Mouse (Mus musculus) thymus, postnatal 4 days (tissue): ENCODE measurements at regions not wholly inside any gene's neighbourhood (a gene's known extent, or its start where the extent isn't known, plus 50 kb on each side); places are given as distances from the start of the nearest gene placed in this dataset.
A peak's percentile ranks its signal among the peaks of the same experiment; 100 is the strongest.

ENCODE experiments used
- DNase-seq: peaks from one replicate; pipeline ENCODE4 v3.0.0; 2021

DNA sequence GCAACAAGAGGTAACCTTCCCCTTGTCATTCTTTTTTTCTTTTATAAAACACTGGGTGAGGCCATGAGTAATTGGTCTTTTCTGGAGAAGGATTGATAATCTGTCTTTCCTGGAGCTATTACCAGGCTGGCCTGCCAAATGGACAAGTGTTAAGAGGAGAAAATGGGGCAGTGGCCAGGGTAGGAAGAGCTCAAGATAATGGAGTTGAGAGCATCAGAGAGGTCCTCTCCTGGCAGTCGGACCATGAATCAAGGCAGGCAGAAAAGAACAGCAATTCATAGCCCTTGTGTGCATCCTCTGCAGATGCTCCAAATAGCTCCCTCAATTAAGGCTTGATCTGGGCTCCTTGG lies 208.2 kb downstream of the Rpl10-ps3 start:
- DNase-seq, result no peak

DNA sequence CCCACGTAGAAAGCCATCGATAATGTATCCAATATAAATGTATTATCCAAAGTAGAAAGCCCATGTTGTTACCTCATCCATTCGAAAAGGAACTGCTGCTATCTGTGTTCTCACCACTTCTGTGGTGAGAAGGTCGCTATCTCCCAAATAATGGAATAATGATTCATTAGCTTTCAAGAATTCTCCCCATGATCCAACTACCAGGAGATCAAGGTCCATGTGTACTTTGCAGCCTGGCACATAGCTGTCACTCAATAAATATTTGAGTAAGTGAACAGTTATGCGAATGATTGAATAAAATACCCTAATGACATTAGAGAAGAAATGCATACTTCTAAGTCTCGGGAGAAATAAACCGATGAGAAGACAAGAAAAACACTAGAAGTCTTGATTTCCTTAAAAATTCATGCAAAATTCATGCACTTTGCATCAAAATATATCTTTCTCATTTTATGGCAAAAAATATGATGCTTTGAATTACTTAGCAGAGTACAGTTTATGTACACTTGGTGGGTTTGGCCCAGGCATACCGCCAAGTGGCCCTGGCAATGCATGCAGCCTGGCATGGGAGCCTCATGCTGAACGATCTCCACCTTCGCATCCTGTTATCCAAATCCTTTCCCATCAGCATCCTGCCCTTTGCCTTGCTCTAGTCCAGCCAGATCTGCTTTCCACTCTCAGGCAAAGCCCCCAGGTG lies 208.7 kb downstream of the Rpl10-ps3 start:
- DNase-seq, result no peak

DNA sequence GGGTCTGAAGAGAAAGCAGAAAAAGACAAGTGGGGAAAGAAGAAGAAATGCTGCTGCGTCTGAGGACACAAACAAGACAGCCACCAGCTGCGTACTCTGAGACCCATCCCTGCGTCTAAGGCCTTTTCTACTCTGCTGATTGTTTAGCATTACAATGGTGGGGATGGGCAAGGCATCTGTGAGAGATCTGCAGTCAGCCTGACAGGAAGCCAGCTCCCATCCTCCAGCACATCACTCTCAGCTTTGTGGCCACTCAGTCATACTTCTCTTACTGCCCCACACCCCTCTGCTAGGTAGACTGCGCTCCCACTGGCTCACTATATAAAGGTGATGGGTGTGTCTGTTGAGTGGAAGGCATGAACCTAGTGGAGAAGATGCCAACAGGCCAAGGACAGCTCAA lies 220.5 kb downstream of the Rpl10-ps3 start:
- DNase-seq, result no peak

DNA sequence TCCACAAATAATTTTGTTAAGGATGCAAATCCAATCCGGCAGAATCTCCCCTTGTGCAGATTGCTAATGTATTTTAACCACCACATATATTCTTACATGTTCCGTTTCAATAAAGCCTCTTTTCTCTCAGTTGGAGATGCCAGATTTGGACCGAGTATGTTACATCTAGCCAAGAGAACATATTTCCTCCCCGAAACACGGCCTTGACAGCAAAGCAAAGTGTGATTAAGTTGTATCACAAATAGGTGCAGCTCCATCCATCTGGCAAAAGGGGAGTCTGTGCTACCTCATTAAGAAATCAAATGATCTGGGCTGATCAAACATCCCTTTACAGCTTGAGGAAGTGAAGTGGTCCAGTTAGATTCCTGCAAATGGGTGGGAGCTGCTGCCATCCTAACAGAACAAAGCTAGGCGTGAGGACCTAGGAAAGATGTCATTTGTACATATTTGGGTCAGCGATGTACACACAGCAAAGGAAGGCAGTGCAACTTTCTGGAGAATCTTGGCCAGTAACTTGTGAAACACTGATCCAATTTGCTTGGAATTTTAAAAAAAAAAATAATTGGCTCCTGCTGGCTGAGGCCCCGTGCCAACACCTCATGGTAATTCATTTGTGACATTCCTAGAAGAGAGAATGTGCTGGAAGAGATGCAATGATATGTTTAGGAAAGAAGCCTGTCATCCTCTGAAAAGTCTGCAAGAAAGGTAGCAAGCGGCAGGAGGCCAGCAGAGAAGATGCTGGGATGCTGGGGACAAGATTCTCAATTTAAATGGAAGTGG lies 223.8 kb downstream of the Rpl10-ps3 start:
- no peak for DNase-seq

DNA sequence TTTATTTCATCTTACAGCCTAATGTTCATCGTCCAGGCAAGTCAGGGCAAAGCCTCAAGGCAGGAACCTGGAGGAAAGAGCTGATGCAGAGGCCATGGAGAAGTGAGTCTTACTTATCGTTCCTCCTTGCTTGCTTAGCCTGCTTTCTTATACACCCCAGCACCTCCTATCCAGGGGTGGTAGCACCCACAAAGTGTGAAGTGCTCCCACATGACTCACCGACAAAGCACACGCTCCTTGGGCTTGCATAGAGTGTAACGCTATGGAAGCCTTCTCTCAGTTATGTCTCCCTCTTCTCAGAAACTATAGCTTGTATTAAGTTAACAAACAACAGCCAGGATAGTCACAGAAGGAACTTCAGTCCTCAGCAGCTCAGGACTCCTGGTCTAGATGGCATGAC lies 225.4 kb downstream of the Rpl10-ps3 start:
- no peak for DNase-seq

DNA sequence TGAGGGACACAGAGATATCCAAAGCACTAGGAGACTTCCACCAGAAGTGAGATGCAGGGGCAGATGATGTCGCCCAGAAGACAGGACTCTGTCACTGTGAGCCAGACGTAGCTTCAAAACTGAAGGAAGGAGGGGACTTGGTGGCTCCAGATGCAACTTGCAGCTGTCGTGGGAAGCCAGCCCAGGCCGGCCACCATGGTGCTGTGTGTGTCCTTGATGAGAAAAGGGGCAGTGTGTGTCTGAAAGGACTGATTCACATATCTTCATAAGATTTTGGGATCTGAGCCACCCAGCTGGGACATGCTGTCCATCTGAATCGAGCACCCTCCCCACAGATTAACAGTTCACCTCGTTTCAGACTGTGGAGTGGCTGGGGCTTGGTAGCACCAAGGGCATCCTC lies 226.2 kb downstream of the Rpl10-ps3 start:
- no peak for DNase-seq

DNA sequence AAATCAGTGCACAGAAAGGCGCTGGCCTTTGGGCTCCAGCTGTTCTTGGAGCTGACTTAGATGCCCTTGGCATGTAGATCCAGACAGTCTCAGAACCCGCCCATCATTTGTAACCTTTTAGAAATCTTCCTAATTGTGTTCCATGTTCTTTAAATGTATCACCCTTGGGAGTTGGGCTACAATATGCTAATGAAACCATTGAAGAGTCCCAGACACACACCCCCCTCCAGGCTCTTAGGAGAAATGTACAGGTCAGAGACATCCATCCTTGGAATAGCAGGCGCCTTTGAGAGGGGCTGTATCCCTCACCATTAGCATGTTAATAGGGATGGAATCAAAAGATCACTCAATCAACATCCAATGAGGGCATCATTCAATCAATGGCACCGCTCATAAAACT lies 238.2 kb downstream of the Rpl10-ps3 start:
- no peak for DNase-seq

DNA sequence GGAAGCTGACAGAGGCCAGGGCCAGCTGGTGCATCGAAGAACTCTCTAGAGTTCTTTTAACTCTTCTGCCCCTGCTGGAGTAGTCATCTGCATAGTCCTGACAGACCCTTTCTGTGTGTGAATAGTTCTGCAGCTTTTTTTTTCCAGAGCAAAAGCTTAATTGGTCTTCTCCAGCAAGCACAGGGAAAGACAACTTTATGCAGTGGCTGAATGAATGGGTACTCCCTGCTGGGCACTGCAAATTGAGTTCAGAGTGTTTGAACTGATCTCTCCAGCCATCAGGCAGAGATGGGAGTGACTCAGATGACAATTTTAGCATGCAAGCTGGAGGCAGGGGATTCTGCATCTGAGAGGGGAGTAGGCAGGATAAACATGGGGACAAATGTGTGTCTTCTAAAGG lies 242.0 kb downstream of the Rpl10-ps3 start:
- DNase-seq, result no peak

DNA sequence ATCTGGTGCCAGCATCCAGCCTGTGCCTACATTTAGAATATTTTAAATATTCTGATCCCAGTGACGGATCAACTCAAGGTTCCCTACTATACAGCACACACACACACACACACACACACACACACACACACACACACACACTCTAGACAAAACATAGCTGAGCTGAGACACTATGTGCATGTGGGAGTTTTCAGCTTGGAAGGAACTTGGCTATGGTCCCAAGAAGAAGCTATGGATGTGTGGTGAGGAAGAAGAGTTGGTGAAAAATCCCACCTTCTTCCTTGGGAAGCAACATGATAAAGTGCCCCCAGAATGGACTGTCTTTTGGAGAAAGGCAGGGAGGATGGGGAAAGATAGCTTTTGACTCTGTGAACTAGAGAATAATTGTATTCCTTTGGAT lies 243.7 kb downstream of the Rpl10-ps3 start:
- no peak for DNase-seq

DNA sequence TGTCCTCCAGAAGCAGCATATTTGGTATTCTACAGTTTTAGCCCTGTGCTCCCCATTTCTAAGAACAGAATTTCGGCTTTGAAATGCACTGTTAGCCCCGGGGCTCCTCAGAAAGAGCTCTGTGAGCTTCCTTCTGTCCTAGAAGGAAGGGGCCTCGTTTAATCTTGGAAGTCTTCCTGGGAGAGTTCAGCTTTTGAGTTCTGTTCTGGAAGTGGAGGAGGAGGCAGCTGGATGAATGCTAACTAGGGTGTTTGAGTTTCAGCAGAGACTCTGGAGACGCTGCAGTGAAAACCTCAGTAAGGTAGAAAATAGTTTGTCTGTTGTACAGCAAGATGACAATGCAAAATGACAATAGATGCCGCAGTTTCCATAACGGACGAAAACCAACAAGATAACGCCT lies 253.8 kb downstream of the Rpl10-ps3 start:
- no peak for DNase-seq

DNA sequence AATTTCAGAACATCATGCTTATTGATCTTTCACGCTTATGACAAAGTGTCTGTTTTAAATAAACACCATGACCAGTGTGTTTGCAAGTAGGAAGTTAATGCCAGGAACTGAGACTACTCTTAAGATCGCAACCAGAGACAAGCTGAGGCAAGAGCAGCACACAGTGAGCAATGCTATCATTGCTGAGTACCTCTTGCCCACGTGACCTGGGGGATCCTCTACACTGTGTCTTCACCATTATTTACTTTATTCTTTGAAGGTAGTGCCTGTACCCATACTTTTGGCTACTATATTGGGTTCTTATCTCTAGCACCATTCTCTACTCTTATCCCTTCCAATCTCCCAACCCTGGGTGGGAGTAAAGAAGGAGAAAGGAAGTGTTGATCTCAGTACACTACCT lies 254.9 kb downstream of the Rpl10-ps3 start:
- no peak for DNase-seq

DNA sequence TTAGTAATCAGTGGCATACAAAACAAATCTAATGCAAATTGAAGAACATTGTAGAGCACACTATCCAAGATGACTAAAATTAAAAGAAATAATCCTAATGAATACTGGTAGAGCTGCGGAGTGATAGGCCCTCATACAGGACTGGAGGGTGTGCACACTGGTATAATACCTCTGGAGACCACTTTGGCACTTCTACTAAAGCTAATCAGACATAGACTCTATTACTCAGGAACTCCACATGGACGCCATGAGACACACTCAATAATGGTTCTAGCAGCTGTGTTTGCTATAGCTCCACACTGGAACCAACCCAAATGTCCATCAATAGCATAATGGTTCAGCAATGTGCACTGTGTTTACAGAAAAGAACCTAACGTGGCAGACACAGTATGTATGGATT lies 264.6 kb downstream of the Rpl10-ps3 start:
- DNase-seq, result no peak

DNA sequence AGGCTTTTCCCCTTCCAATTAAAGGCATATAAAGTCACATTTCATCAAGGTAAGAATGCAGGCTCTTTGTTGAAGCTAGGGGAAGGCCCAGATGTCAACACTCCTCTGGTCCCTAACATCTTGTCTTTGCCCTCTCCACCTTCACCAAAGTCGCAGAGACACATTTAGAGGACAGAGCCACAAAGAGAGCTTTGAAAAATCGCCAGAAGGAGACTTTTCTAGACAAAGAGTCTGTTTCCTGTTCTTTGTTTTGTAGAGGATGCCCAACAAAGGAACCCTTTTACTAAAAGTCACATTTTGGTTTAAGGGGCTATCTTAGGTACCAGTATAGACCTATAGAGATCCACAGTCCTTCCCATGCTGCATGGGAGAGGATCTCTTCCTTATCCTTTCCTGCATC lies 269.9 kb upstream of the Ncam1 start:
- no peak for DNase-seq

DNA sequence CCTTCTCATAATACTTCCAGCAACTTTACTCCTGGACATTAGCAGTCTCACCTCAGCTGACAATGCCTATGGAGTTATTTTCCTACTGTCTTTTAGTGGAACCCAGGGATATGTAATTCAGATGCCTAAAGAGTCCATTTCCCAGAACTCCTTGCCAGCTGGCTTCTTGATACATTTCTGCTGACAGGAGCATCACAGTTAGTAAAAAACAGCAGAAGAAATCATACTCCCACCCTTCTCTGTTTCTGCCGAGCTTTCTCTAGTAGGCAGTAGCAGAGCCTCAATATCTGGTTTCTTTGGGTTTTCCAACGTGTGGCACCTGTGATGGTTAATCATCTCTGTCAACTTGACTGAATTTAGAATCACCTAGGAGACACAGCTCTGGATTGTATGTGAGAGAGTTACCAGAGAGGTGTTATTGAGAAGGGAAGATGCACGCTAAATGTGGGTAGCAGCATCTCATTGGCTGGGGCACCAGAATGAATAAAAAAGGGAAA lies 269.1 kb upstream of the Ncam1 start:
- no peak for DNase-seq

DNA sequence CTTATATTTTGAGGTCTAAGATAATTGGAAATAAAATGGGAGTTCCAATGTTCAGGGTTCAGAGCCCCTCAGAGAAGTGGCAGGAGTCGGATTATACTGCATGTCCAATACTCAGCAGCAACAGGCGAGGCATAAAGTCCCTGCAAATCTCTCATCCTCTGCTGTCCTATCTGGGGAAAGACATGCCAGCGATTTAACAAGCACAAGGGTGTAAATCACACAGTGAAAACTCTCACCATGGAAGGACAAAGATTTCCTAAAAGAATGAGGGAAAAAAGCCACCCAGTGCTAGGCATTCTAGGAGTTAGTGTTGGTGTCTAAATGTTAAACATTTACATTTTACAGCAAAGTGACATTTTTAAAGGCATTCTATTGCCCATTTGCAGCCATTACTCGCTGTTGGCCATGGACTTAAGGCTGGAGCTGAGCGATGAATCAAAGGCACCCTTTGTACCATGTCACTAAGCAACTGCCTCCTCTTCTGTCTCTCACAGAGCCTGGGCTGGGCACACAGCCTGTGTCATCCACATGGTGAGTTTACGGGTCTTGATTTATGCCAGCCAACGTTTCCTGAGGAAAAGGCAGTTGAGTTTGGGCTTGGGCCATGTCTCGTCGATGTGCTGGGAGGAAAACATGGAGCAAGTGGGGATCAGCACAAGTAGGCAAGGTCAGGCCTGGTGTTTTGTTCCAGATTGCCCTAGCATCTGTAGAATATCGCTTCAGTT lies 265.9 kb upstream of the Ncam1 start:
- DNase-seq, result no peak

DNA sequence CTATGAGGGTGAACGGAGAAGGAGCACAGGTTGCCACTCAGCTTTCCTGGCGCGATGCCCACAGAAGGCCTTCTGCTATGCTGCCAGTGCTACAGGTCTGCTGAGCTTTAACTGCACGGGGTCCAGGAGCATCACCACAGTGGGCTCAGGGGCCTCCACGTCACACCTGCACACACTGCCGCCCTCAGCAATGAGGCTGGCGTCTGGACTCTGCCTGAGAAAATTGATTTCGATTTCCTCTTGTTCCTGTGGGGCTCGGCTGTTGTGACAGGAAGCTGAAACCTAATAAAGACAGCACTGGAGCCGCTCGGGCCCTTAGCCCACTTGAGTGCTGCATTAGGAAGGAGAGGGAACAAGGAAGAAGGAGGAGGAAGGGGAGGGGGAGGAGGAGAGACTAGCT lies 239.5 kb upstream of the Ncam1 start:
- DNase-seq, result peak; percentile 18

DNA sequence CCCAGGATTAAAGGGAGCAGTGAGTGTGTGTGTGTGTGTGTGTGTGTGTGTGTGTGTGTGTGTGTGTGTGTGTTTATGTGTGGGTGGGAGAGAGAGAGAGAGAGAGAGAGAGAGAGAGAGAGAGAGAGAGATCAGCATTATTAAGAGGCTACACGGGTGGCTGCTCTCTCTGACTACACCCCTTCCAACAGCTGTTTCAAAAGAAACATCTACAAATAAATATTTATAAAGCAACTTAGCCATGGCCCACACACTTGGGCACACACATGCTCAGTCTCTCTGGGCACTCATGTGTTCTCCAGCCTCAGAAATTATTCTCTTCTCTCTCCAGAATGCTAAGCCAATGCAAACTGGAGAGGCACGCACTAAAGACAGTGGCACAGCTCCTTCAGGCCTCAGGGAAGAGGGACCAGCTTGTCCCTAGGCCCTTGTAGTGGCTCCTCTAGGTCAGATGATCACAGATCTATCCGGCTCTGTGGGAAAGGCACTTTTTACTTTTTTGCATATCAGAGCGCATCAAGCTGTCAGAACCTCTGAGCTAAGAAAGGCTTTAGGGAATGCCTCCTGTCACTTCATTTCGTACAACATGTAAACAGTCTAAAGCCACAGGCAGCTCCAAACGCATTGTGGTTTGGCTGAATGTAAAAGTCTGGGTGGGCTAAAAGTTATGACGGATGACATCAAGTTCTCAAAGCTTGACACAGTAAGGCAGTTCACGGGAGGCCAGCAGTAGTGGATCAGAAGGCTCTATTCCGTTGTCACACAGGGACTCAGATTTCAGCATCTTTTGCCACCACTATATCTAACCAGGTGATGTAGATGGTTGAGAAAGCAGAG lies 233.8 kb upstream of the Ncam1 start:
- no peak for DNase-seq

DNA sequence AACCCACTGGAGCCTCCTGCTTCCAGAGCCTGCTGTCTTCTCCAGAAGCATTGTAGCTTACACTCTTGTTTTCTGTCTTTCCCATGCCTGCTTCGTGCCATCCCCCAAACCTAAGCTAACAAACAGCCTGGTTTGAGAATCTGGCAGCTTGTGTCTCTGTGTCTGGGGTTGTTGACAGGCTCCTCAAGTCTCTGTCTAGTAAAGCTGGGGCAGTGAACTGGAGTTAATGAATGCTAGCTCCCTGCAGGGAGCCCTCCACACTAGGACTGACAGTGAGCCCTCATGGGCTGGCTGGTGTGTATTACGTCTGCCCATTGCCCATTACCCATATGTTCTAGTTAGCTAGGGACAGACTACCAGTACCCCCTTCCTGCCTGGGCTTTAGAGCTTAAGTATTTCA lies 232.6 kb upstream of the Ncam1 start:
- no peak for DNase-seq

DNA sequence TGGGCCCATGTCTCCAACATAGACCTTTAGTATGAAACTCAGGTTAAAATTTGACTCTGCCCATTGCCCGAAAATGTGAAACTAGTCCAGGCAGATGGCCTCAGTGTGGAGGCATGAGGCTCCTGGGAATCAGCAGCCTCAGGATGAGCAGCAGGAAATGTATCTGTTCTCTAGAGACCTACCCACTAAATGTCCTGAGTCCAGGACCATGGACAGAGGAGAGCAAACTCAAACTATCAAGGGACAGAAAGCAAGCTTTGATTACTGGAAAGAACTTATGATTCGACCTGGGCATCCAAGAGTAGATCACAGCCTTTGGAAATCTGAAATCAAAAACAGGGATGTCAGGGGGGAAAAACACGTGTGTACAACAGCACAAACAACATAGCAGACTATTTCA lies 230.3 kb upstream of the Ncam1 start:
- DNase-seq, result no peak

DNA sequence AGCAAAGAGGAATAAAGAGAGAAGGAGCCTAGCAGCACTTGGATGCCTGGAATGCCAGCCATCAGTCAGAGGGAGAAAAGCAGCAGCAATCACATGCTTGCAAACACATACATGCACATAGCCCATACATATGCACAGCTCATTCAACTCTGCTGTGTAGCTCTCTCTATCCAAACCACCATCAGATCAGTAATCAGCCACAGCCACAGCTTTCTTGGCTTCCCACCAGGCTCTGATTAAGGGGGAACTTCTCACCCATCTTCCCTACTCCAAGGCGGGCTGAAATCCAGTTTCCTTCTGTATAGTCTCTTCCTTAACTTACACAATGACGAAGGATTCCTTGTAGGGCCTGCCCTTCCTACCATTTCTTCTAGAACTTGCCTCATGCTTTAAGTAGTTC lies 229.8 kb upstream of the Ncam1 start:
- DNase-seq, result no peak

DNA sequence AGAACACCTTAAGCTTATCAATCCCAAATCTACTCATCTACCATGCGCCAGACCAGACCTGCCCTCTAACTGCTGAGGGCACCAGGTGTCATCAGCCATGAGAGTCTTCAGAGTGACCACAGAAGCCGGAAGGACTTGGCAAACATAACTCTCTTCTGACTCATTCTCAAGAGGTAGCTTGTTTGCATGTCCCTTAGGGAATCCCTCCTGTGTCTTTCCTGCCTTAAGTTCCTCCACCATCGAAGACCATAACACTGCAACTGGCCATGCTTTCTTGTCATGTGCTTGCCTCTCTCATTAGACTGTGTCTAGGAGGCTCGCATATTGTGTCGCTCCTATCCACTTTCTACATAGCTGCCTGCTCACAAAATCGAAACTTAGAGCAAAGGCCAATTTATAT lies 226.1 kb upstream of the Ncam1 start:
- no peak for DNase-seq

DNA sequence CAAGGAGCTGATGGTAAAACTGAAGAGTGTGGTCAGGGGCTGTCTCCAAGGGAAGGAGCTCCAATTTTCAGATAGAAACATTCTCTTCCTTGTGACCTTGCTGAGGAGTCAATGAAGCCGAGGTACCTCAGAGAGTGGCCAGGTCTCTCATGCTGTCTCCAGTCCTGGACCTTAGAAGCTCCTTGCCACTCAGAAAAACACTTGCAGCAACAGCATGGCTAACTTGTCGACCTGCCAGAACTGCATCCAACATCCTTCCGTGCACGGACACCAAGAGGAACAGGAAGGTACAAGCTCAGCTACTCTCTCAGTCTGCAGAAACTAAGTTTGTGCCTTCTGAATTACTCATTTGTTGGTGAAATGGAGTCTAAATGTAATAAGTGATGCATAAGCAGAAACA lies 214.9 kb upstream of the Ncam1 start:
- DNase-seq, result no peak
